Mouse (Mus musculus): ENCODE measurements at regions not wholly inside any gene's neighbourhood (a gene's known extent, or its start where the extent isn't known, plus 50 kb on each side); places are given as distances from the start of the nearest gene placed in this dataset.

DNA sequence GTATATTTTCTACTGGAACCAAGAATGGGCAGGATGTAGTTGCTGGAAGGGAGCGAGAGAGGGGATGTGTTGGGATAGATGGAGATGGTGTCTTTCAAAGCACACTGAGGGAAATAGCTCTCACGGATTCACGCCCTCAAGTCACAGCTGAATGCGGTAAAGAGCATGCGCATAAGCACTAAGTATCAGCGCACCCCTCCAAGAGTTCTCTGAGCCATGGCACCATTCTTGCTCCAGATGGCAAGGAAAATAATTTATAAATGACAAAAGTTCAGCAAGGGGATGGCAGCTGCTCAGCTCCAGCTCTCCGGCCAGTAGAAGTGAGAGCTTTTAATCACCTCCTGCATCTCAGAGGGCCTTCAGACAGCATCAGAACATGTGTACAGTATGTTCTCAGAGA lies 329.4 kb downstream of the Gm11361 start:
- DNase-seq (ENCODE audit: low read depth, low spot score): no peak

GRCm38 (mm10) chr13:28586140-28586539 lies 328.8 kb downstream of the Gm11361 start:
- no peak for DNase-seq (ENCODE audit: low read depth, low spot score)

DNA sequence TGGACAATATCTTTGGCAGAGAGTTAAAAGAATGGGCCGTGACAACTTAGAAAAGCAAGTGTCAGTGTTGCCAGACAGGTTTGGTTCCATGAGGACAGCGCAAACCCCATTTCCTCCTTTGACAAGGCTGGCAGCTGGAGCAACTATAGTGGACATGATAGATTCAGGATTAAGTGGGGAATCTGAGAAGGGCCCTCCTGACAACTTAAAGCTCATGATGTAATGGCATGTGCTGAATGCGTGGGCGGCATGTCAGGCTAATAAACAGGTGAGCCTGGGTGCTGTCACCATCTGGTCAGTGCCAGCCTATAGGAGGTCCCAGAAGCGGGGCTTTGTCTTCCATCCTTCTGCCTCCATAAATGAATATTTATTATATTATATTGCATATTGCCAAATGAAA lies 326.3 kb downstream of the Gm11361 start:
- DNase-seq (ENCODE audit: low read depth, low spot score): peak; percentile 34

GRCm38 (mm10) chr13:28575202-28575851 lies 318.0 kb downstream of the Gm11361 start:
- peak; percentile 54 for DNase-seq (ENCODE audit: low read depth, low spot score)

DNA sequence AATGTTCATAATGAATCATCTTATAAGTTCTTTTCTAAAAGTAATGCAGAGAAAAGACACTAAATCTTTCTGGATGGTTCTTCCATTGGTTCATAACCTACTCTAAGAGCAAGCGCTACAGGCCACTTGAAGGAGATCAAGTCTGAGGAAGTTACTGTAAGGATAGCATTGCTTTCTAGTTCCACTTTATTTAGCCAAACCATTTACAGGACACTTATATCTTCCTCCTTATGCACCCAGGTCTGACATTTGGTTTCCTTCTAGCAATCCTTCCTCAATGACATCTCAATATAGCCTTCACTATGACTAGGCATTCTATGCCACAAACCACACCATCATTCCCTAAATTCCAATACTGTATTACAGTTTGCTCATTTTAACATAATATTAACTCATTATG lies 316.0 kb downstream of the Gm11361 start:
- DNase-seq (ENCODE audit: low read depth, low spot score): no peak

- DNase-seq (ENCODE audit: low read depth, low spot score): no peak
Measured at GRCm38 (mm10) chr13:28572448-28572847, 315.1 kb downstream of the Gm11361 start.

- DNase-seq (ENCODE audit: low read depth, low spot score): no peak
Measured at GRCm38 (mm10) chr13:28571716-28572115, 314.4 kb downstream of the Gm11361 start.

DNA sequence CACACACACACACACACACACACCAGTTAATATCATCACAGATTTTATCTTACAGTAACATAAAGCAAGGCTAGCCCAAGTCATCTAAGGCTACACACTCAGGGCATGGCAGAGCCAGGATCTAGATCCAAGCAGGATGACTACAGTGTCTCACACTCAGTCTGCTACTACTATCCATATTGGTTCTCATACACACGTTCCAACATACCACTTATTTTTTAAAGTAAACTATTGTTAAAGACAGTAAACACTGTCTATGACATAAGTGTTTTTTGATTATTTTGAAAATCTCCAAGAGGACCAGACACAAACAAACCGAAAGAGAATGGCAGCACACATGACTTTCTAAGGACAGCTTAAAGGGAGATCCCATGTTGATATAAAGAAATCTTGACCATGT lies 306.3 kb downstream of the Gm11361 start:
- no peak for DNase-seq (ENCODE audit: low read depth, low spot score)

GRCm38 (mm10) chr13:28560081-28560480 lies 302.8 kb downstream of the Gm11361 start:
- DNase-seq (ENCODE audit: low read depth, low spot score): no peak

DNA sequence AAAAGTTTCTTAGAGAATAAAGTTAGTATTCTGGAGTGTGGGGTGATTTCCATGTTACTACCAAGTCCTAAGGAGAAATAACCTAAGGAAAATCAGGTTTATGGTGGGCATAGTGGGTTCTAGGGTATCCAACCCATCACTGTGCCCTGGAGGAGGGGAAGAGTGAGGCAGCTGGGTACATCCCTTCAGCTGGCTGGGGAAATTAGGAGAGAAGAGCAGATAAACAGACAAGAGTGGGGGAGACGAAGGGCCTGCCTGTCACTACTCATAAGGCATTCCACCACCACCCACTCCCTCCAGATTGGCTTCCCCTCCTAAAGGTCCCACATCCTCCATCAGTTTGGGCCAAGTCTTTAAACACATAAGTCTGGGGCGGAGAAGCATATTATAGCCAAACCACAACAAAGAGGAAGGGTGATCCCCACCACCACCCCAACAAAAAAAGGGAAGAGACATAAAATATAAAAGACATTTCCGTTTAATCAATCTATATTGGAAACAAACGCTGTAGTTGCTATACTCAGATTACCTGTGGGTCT lies 299.8 kb downstream of the Gm11361 start:
- DNase-seq (ENCODE audit: low read depth, low spot score): no peak

- DNase-seq (ENCODE audit: low read depth, low spot score): no peak
Measured at GRCm38 (mm10) chr13:28556385-28556938, 299.1 kb downstream of the Gm11361 start.

- DNase-seq (ENCODE audit: low read depth, low spot score): no peak
Measured at GRCm38 (mm10) chr13:28554143-28554830, 297.0 kb downstream of the Gm11361 start.

- peak; percentile 51 for DNase-seq (ENCODE audit: low read depth, low spot score)
Measured at GRCm38 (mm10) chr13:28552974-28553750, 295.8 kb downstream of the Gm11361 start.

GRCm38 (mm10) chr13:28551555-28551954 lies 294.2 kb downstream of the Gm11361 start:
- no peak for DNase-seq (ENCODE audit: low read depth, low spot score)

DNA sequence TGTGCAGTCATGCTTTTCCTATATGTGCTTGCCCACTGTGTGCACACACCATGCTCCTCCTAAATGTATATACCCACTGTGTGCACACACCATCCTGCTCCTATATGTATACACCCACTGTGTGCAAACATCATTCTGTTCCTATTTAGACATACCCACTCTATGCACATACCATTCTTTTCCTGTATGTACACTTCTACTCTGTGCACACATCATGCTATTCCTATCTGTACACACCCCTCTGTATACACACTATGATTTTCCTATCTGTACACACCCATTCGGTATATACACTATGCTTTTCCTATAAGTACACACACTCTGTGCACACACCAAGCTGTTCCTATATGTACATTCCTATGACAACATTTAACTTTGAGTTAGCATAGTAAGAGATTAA lies 288.5 kb downstream of the Gm11361 start:
- DNase-seq (ENCODE audit: low read depth, low spot score): no peak

DNA sequence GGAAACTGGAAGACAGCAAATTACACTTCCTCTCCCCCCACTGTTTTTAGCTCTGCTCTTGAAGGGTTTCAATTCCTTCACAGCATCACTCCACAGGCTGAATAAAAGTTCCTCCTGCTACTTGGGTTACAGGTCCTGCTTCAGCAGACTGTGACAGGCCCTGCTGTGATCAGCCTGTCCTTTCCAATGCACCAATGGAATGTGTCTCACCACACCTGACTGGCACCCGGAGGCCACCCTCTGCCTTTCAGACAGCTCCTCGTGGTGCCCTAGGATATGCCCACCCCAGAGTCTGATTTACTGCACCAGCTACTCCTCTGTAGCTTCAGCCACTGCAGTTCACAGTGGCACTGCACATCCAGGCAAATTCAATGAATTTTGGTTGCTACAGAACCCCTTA lies 288.0 kb downstream of the Gm11361 start:
- DNase-seq (ENCODE audit: low read depth, low spot score): peak; percentile 47

GRCm38 (mm10) chr13:28544819-28545180 lies 287.5 kb downstream of the Gm11361 start:
- no peak for DNase-seq (ENCODE audit: low read depth, low spot score)

GRCm38 (mm10) chr13:28544003-28544818 lies 286.9 kb downstream of the Gm11361 start:
- peak; percentile 91 for DNase-seq (ENCODE audit: low read depth, low spot score)

DNA sequence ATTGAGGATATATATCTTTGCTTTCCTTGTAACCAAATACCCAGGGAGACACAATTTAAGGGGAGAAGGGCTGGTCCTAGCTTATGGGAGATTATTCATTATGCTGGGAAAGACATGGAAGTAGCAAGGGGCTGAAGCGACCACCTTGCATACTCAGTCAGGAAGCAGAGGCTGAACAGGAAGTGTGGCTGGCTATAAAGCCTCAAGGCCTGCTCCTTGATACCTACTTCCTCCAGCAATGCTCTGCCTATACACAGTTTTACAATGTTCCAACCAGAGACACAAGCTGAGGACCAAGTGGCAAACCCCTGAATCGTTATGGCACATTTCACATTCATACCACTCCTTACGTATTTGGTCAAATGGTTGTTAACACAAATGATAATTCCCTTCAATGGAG lies 284.3 kb downstream of the Gm11361 start:
- no peak for DNase-seq (ENCODE audit: low read depth, low spot score)

DNA sequence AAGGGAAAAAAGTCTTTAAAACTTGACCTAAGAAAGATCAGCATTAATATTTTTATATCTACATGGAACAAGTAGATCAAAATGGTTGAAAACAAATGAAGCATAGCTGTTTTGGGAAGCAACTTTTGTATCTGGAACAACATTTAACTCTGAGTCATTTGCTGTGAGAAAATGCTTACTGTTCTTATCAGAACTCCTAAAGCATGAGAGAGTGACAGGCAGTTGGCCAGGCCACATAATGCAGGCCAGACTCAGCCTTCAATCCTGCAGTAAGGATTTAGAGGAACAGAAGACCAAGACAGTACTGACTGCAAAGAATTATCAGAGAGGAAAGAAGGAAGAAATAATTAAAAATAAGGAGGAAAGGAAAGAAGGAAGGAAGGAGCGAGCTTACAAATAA lies 275.8 kb downstream of the Gm11361 start:
- no peak for DNase-seq (ENCODE audit: low read depth, low spot score)

DNA sequence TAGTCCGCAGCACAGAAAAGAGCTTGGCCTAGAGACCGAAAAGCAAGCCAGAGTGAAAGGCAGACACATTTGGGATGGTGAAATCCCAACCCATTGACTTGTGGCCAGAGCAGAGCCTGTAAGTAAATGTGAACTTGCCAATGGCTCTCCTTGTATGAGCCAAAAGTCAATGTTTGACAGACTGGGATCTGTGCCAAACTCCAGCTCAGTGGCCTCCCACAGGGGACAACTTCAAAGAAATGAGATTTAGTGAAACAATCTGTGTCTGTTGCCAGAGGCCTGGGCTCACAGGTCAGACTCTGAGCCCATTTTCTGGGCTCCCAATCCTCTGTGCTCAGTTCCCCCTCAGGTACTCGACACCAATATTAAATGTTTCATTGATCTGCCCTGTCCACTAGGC lies 274.9 kb downstream of the Gm11361 start:
- no peak for DNase-seq (ENCODE audit: low read depth, low spot score)

Data from mesoderm, embryonic 11.5 days (tissue).